Mouse (Mus musculus) layer of hippocampus, postnatal 10 days (tissue): ENCODE measurements around the gene Inka2. TPM values are rescaled to one million over a fixed set of nuclear protein-coding genes. Genes with fewer than 3 reads are reported as not detected.
A peak's percentile ranks its signal among the peaks of the same experiment; 100 is the strongest.

Experiments
- DNase-seq, 2 experiments: peaks; one replicate each; pipeline ENCODE4 v3.0.0; 2021; ENCODE audit warnings: low spot score in 2 of 2
- total RNA-seq, 2 experiments: library from RNA; stranded (reverse); gene quantifications; 2 replicates each; pipeline ENCODE4 v1.2.3; 2021

The Inka2 gene
- total RNA-seq, 2 experiments from 2014 or later: 39.3 to 41.5 TPM

- DNase-seq: no peak
Measured at GRCm38 (mm10) chr3:105721681-105722201, 17.3 kb downstream of the Inka2 start.

- no peak for DNase-seq
Measured at GRCm38 (mm10) chr3:105722510-105722909, 18.1 kb downstream of the Inka2 start.

GRCm38 (mm10) chr3:105726037-105726436 is 21.6 kb downstream of the Inka2 start:
- peak; percentile 64 to 72 for DNase-seq

GRCm38 (mm10) chr3:105732360-105732759 is 28.0 kb downstream of the Inka2 start:
- DNase-seq: no peak

DNA sequence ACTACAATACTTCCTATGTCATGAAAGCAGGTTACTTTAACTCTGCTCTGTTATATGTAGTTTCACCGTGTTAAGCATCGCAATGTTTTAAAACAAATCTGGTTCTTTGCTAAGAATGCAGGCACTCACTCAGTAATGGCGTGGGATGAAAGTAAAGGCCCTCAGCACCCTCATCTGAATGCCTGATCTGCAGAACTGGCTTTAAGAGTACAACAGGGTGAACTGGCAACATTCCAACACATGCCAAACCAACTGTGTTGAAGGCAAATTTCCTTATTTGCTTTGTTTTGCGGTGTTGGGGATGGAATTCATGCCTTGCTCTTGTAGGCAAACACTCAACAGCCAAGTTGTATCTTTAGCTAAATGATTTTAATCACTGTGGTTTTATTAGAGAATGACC is 29.1 kb downstream of the Inka2 start:
- no peak for DNase-seq

GRCm38 (mm10) chr3:105735285-105735684 is 30.9 kb downstream of the Inka2 start:
- no peak for DNase-seq

DNA sequence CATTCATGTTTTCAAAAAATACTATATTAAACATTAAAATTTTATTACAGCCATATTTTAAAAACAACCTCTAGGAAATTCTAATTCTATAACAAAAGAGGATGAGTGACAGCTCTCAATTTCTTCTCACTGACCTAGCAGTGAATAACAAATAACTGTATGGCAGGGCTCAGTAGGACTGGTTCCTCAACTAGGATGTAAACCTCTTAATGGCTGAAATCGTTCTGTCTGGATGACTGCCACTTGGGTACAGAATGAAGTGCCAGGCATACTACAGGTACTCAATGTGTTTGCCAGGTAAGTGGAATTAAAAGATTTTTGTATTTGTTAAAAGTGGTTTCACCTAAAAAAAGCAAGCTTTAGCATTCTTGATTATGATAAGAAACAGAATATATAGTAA is 31.7 kb downstream of the Inka2 start:
- DNase-seq: no peak

DNA sequence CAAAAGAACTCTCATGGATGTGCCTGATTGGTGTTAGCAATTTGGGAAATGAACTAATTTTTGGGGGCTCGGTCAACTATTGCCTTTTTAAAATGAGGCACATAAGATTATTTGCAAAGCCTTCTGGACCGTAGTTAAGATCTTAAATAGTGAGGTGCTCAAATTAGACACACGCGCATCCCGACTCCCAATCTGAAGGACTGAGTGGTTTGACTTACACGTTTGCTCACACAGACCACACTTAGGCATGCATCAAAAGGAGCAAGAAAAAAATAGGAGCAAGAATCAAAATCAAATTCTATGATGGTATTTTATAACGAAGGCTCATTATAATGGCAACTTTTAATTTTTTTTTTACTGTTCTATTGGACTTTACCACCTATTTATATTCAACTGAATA is 32.7 kb downstream of the Inka2 start:
- no peak for DNase-seq

- no peak for DNase-seq
Measured at GRCm38 (mm10) chr3:105737666-105738065, 33.3 kb downstream of the Inka2 start.

DNA sequence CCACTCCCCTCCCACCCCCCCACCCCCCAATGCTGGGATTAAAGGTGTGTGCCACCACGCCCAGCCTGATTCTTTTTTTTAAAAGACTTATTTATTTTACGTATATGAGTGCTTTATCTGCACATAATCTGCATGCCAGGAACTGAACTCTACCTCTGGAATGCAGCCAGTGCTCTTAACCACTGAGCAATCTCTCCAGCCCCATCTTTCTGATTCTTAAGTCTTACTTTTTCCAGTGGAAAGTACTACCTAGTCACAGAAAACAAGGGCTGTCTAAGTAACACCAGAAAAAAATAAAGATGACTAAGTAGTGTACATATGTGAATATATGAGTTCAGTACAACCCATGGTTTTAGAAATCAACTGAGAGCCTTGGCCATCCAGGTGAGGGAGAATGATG is 42.1 kb downstream of the Inka2 start:
- no peak for DNase-seq

- DNase-seq: no peak
Measured at GRCm38 (mm10) chr3:105750810-105751209, 46.4 kb downstream of the Inka2 start.

GRCm38 (mm10) chr3:105754184-105754583 is 49.8 kb downstream of the Inka2 start:
- no peak for DNase-seq

GRCm38 (mm10) chr3:105755123-105755522 is 50.7 kb downstream of the Inka2 start:
- no peak for DNase-seq

GRCm38 (mm10) chr3:105756505-105756904 is 52.1 kb downstream of the Inka2 start:
- DNase-seq: no peak

DNA sequence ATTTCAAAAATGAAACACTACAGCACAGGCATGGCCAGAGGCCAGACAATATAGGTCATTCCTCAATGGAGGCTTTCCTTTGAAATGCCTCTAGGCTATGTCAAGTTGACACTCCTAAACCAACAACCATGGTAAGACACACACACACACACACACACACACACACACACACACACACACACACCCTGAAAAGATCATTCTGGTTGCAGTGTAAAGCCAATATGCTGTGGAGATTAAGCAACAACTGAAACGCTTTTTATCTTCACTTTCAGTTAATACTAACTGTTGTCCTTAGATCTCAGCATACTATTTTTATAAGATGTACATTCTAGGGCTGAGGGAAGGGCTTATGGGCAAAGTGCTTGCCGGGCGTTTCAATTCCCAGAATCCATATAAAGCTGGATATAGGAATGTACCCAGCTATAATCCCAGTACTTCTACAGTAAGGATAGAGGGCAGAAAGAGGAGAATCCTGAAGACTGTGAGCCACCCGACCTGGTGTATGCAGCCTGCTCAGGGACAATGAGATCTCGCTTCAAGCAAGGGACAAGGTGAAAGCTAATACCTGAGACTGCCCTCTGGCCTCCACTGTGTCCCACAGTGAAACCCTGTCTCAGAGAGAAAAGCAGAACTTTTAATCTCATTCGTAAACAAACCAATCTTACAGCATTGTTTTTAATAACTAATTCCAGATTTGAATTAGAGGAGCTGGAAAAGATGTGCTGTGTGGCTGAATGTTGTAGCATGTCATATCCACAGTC is 53.1 kb downstream of the Inka2 start:
- no peak for DNase-seq

GRCm38 (mm10) chr3:105758098-105758497 is 53.7 kb downstream of the Inka2 start:
- DNase-seq: no peak

DNA sequence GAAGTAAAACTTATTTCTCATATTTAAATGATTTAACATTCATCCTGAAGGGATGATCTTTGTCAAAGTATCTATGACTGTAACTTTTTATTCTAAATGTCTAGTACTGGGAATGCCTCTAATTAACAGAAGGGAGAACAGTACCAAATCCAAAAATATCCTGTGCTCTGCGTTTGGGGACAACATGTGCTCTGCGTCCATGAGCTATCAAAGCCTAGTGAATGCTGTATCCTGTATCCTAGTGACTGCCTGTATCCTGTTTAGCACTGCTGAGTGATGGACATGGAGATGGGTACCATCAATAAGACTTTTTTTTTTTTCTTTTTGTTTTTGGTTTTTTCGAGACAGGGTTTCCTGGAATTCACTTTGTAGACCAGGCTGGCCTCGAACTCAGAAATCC is 54.3 kb downstream of the Inka2 start:
- DNase-seq: no peak

GRCm38 (mm10) chr3:105760063-105760462 is 55.7 kb downstream of the Inka2 start:
- no peak for DNase-seq

DNA sequence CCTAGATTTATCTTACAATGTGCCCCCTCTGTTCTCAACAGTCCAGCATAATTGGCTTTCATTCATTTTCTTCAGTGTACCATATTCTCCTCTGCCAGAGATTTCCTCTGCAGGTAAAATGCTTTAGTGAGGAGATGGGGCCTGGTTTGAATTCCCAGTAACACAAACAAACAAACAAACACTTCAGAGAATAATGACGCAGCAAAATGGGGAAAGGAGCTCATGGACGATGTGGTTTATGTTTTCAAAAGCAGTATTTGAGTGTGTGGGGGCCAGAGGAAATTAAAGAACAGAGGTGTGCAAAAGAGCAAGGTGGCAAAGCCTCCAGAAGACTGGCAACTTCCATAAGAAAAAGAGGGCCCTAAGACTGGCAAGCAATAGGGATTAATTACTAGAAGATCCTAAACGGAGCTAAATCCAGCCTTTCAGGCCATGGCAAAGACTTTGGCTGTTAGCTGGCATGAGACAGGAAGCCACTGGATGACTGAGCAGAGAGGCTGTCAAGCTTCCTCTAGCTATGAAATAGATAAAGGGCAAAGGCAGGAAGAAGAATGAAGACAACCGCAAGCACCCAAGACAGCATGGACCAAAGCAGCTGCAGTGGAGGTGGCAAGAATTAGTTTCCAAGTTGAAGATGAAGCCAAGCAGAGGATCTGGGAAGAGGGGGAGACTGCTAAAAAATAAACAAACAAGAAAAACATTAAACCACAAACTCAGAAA is 58.9 kb downstream of the Inka2 start:
- no peak for DNase-seq

- no peak for DNase-seq
Measured at GRCm38 (mm10) chr3:105768529-105768928, 64.1 kb downstream of the Inka2 start.

GRCm38 (mm10) chr3:105769380-105769779 is 65.0 kb downstream of the Inka2 start:
- no peak for DNase-seq
